20 mouse cellular contexts compared by ENCODE assay signal in genomic region chr5:39453706-39454105, GRCm38 (mm10).
"Had no signal": no experiment of that assay in that cellular context is flagged by ENCODE, and none has a peak within 500 bp of the region (broad histone marks: within the 10 kb centered on the region; RNA-seq: fewer than 3 reads in every experiment).

No protein-coding gene starts in this region.

- H3K4me2 ChIP-seq: liver, embryonic 15.5 days; lung, embryonic 15.5 days; midbrain, embryonic 11.5 days; midbrain, embryonic 13.5 days; midbrain, embryonic 15.5 days; neural tube, embryonic 12.5 days had no signal

- ATAC-seq: liver, postnatal 0 days; lung, postnatal 0 days; midbrain, embryonic 13.5 days; midbrain, embryonic 15.5 days had no signal

- DNase-seq: liver, postnatal 0 days; lung, adult 2 months; lung, postnatal 14 days; lung, postnatal 36 days; retina, postnatal 1 day; right cerebral cortex, adult 18-20 months; right cerebral cortex, postnatal 25 days; right cerebral cortex, postnatal 4 days; thymus, adult 2 months; thymus, postnatal 25 days; thymus, postnatal 4 days had no signal

- H3K9ac ChIP-seq: liver, embryonic 15.5 days; liver, postnatal 0 days; lung, embryonic 15.5 days; midbrain, embryonic 13.5 days; midbrain, embryonic 15.5 days; neural tube, embryonic 12.5 days had no signal

- H3K27me3 ChIP-seq: liver, embryonic 15.5 days; lung, embryonic 15.5 days; megakaryocyte, embryonic 14.5 days; midbrain, embryonic 13.5 days; midbrain, embryonic 15.5 days; neural tube, embryonic 12.5 days had no signal

- H3K4me1 ChIP-seq: liver, embryonic 15.5 days; lung, embryonic 15.5 days; megakaryocyte, embryonic 14.5 days; midbrain, embryonic 13.5 days; midbrain, embryonic 15.5 days; neural tube, embryonic 12.5 days had no signal

- H3K9me3 ChIP-seq: liver, embryonic 15.5 days; lung, embryonic 15.5 days; megakaryocyte, embryonic 14.5 days; midbrain, embryonic 13.5 days; midbrain, embryonic 15.5 days; neural tube, embryonic 12.5 days had no signal

- H3K36me3 ChIP-seq: liver, embryonic 15.5 days; lung, embryonic 15.5 days; midbrain, embryonic 13.5 days; midbrain, embryonic 15.5 days; neural tube, embryonic 12.5 days had no signal

- H3K27ac ChIP-seq: liver, embryonic 15.5 days; lung, embryonic 15.5 days; macrophage; midbrain, embryonic 13.5 days; midbrain, embryonic 15.5 days; neural tube, embryonic 12.5 days had no signal

- H3K4me3 ChIP-seq: liver, embryonic 15.5 days; lung, embryonic 15.5 days; megakaryocyte, embryonic 14.5 days; midbrain, embryonic 13.5 days; midbrain, embryonic 15.5 days; neural tube, embryonic 12.5 days had no signal
